Mouse (Mus musculus): Measurements from ENCODE around the gene Pnkd.
A peak's percentile ranks its signal among the peaks of the same experiment; 100 is the strongest.
"Not testable (repeated sequence)": the region's sequence is repeated elsewhere in the genome, so short reads cannot be mapped to it uniquely, and the experiment has no call there.

Gene Pnkd

DNA sequence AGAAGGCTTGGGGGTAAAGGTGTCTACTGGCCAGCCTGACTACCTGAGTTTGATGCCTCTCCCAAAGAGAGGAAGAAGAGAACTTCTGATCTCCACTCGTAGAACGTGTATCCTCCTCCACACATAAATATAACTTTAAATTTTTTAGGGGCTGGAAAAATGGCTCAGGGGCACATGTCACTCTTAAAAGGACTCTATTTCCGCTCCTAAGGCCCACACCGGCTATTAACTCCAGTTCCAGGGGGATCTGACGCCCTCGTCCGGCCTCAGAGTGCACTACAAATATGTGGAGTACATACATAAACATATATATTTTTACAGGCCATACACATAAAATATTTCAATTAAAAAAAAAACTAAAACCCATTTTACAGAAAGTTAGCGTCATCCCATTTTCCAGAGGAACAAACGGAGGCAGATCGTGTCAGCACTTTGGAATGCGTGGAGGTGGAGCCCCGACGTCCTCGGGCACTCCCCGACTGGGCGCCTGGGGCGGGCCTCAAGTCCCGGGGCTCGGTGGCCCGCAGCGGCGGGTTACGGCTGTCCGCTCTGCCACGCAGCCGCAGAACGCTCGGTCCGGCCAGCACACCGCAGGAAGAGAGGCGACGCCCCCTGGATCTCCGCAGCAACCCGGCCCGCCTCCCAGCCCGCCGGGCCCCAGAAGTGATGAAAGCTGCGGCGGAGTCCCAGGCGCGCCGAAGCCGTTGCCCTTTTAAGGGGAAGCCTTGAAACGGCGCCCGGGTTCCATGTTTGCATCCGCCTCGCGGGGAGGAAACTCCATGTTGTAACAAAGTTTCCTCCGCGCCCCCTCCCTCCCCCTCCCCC is 106.4 kb downstream of the Pnkd start, which contains the start of gene Ctdsp1:
Ctdsp1 (plus strand) TSS at position 586 of the 825 bp plus-strand sequence.
- peak; percentile 96 for DNase-seq

DNA sequence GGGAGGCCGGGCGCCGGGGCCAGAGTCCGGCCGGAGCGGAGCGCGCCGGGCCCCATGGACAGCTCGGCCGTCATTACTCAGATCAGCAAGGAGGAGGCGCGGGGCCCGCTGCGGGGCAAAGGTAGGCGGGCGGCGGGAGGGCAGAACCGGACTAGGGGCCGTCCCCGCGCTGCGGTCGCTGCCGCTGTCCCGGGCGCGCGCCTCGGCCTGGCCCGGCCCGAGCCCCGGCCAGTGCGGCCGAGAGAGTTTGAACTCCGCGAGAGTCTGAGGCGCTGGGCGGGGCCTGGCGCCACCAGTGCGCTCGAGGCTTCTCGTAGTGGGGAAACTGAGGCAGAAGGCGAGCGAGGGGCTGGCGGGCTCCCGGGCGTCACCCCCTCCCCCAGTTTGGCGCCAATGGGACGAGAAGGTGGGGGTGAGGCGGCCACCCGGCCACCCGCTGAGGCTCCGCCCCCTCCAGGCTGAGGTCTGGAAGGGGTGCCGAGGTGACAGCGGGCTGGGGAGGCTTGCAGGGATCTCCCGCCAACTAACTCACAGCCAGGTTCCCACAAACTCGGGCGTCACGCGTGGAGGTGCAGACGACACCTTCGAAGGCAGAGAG is 107.2 kb downstream of the Pnkd start:
- DNase-seq = peak; percentile 86

DNA sequence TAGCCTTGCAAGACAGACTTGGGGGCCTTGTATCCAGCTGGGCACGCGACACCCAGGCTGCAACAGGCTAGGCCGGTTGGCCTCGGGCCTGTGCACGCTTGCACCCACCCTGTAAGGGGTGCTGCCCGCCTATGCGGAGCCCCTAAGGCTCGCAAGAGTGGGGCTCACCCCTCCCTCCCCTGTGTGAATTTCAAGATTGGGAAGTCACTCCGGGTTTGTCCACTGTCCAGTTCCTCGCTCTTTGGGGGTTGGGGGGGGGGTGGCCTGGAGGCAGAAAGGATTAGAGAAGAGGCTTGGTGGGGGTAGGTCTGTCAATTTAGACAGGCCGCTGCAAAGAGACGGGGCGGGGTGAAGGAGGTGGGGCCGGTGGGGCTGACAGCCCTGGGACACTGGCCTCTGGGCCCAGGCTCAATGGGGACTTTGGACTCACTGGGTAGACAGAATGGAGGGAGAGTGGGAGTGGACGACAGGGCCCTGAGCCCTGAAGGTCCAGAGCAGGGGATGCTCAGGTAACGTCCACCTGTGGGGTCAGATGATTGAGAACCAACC is 107.8 kb downstream of the Pnkd start:
- DNase-seq = no peak

GRCm38 (mm10) chr1:74393010-74393409 is 108.3 kb downstream of the Pnkd start:
- no peak for DNase-seq

GRCm38 (mm10) chr1:74393697-74394096 is 109.0 kb downstream of the Pnkd start:
- no peak for DNase-seq

GRCm38 (mm10) chr1:74394311-74394710 is 109.6 kb downstream of the Pnkd start:
- no peak for DNase-seq

DNA sequence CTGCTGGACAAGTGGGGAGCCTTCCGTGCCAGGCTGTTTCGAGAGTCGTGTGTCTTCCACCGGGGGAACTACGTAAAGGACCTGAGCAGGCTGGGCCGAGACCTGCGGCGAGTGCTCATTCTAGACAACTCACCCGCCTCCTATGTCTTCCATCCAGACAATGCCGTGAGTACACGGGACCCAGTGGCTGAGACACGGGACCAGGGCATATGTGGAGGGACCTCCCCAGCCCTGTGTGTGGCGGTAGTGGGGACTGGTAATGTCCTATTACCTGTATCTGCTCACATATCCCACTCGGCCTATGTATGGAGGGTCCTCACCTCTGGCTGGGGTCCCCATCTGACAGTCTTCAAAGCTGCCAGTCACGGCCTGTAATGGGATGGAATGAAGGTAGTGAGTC is 110.1 kb downstream of the Pnkd start:
- no peak for DNase-seq

- no peak for DNase-seq
These were observed 110.6 kb downstream of the Pnkd start for GRCm38 (mm10) chr1:74395290-74395689.

DNA sequence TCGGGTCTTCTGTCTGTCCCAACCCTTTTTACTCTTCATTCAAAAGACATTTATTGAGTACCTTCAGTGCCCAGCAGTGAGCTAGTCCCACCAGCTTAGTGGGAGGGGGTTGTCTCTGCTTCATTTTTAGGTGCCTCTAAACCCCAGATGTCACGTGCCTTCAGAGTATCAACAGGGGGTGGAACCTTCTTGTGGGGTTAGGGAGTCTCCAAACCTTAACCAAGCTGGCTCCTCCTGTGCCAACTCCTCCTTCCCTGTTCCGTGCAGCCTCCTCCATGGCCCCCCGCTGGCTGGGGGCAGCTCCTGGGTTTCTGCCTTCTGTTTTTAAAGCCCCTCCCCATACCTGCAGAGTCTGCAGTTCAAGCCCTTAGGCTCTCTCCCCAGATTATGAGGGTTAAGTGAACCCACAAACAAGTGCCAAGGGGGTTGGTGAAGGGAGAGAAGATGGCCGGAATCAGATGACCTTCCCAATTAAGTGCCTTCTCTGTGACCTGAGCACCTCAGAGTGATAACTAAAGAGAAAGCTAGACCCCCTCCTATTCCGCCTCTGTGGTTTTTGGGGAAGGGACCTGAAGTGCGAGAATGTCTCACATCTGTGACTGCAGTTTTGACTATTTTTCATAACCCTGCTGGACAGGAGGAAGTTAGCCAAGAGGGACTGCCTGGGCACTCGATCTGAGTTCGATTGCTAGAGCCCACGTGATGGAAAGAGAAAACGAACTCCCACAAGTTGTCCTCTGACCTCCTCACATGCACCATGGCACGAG is 111.9 kb downstream of the Pnkd start:
- DNase-seq = not testable (repeated sequence)

DNA sequence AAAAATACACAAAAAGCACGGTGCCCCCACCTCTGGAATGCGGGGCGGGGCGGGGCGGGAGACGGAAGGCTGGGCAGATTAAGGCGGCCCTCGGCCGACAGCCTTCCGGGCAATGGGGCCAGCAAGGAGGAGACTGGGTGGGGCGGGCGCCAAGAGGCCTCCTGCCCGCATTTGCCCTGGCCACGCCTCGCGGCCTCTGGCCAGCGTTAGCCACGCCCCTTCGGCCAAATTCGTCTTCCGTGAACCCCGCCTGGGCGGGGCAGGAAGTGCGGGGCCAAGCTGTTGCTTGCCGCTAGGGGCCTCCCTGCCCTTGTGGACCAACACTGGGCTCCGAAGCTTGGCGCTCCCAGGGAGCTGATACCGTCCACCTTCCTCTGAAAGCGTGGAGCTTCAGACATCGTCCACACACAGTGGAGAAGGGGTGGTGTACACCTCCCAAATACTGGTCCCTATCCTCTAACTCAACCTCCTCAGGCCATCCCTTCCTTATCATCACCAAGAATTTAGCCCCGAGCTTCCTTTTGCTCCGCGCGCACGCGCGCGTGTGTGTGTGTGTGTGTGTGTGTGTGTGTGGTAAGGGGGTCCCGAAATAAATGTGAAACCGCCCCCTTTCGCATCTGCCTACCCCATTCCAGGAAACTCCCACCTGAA is 112.7 kb downstream of the Pnkd start:
- peak; percentile 87 for DNase-seq

GRCm38 (mm10) chr1:74397919-74398451 is 113.3 kb downstream of the Pnkd start:
- DNase-seq = peak; percentile 86

- no peak for DNase-seq
These were observed 115.8 kb downstream of the Pnkd start for GRCm38 (mm10) chr1:74400531-74400930.

GRCm38 (mm10) chr1:74401015-74401702 is 116.4 kb downstream of the Pnkd start:
- DNase-seq = no peak

Data from thymus, postnatal 14 days (tissue).